Mouse (Mus musculus) liver, embryonic 16.5 days (tissue): ENCODE measurements at regions not wholly inside any gene's neighbourhood (a gene's known extent, or its start where the extent isn't known, plus 50 kb on each side); places are given as distances from the start of the nearest gene placed in this dataset.
"Not testable (repeated sequence)": the region's sequence is repeated elsewhere in the genome, so short reads cannot be mapped to it uniquely, and the experiment has no call there.

Experiments
- ATAC-seq: fragments of 200-750 bp; cut with Nextera tagmentation; 2 replicates; pipeline ENCODE4 v1.8.0; 2017; ENCODE audit warnings: low read depth, mild to moderate bottlenecking, moderate number of reproducible peaks, moderate library complexity
- H3K27ac ChIP-seq: fragments of 300-500 bp; sonication (generic); 2 replicates; pipeline ENCODE4 v1.5.1; 2014; ENCODE audit warnings: mild to moderate bottlenecking, low read length
- H3K27me3 ChIP-seq: fragments of 300-500 bp; sonication (generic); 2 replicates; pipeline ENCODE4 v1.6.1; 2014; ENCODE audit warnings: low read depth, low read length, mixed read lengths; ENCODE audit not compliant: control insufficient read depth, insufficient read depth
- H3K36me3 ChIP-seq: fragments of 300-500 bp; sonication (generic); 2 replicates; pipeline ENCODE4 v1.6.1; 2014; ENCODE audit warnings: mild to moderate bottlenecking; ENCODE audit not compliant: control insufficient read depth, insufficient read depth
- H3K4me1 ChIP-seq: fragments of 300-500 bp; sonication (generic); 2 replicates; pipeline ENCODE4 v1.6.1; 2014; ENCODE audit warnings: low read depth, low read length, mixed read lengths; ENCODE audit not compliant: control insufficient read depth
- H3K4me2 ChIP-seq: fragments of 300-500 bp; sonication (generic); 2 replicates; pipeline ENCODE4 v1.6.1; 2014; ENCODE audit warnings: low read depth, low read length, mixed read lengths
- H3K4me3 ChIP-seq: fragments of 300-500 bp; sonication (generic); 2 replicates; pipeline ENCODE4 v1.5.1; 2014; ENCODE audit warnings: low read depth, mild to moderate bottlenecking, low read length
- H3K9ac ChIP-seq: fragments of 300-500 bp; sonication (generic); 2 replicates; pipeline ENCODE4 v1.6.1; 2014; ENCODE audit warnings: low read depth, low read length
- H3K9me3 ChIP-seq: fragments of 300-500 bp; sonication (generic); replicated peaks from 2 replicates; pipeline ENCODE4 v1.6.1; 2016; ENCODE audit warnings: low read length; ENCODE audit not compliant: control insufficient read depth
- WGBS: fragments of 180-500 bp; shearing (Covaris S2); extraction: QIAGEN DNeasy Blood & Tissue Kit; methylation state at CpG from one replicate; pipeline ENCODE4 v1.1.7; 2014; ENCODE audit not compliant: insufficient replicate concordance; 5-methylcytosine and 5-hydroxymethylcytosine counted together

DNA sequence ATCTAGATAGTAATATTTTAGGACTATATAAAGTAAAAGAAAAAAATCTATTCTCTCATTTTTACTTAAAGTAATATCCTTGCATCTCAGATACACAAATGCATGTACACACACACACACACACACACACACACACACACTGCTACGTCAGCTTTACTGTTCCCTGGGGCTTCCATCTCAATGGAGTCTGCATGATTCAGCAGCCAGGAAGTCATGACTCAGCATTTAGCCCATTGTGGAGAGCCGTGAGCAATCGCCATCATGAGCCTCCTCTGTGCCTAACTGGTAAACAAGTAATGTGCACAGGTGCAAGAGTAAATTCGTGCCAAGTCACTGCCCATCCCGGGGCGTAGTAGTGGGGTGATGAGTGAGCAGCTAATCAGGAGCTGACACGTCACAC is 120.3 kb upstream of the Rgma start:
- H3K4me2 ChIP-seq, H3K4me1 ChIP-seq, H3K27me3 ChIP-seq, ATAC-seq, H3K9me3 ChIP-seq, H3K4me3 ChIP-seq, H3K27ac ChIP-seq, H3K9ac ChIP-seq, H3K36me3 ChIP-seq: not testable (repeated sequence)
- 48% methylated on average over 6 of the region's 7 CpGs for WGBS

DNA sequence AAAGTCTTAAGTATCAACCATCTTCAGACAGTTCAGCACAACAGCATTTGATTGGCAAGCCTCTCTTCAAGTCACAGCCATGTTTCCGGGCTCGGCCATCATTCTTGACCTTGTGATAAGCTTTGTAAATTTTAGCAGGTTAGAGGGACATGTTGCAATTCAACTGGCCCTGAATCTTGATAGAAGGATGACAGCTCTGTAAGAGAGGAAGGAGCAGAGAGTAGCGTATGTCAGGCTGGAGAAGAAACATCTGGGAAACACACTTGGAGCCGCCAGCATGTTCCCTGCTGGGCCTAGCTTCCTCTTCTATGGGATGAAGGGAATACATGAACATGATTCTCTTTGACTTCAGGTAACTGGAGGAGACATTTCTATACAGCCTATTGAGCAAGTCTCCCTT is 115.2 kb upstream of the Rgma start:
- no peak overlapping the region for H3K4me2 ChIP-seq
- no peaks in the 10 kb centered on the region for H3K4me1 ChIP-seq
- no peak for ATAC-seq
- H3K4me3 ChIP-seq: no peak overlapping the region
- H3K9me3 ChIP-seq: no peaks in the 10 kb centered on the region
- H3K9ac ChIP-seq: no peak overlapping the region
- WGBS: 71% methylated on average over 4 of the region's 4 CpGs
- no peaks in the 10 kb centered on the region for H3K27me3 ChIP-seq
- H3K36me3 ChIP-seq: no peaks in the 10 kb centered on the region
- no peak overlapping the region for H3K27ac ChIP-seq

DNA sequence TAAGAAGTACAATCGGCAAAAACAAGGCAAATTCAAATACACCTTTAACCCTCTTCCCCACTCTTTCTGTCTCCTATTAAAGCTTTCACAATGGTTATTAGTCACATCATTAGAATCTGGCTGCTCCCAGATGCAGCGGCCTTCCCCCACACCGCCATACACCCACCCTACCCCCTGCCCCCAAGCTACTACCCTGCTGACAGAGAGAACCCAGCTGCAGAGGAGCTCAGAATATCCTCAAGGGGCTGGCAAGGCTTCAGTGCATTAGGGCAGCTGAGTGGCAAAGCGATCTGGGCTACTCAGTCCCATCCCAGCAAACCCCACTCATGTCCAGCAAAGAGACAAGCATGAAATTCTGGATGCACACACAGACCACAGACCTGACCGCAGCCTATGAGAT is 113.6 kb upstream of the Rgma start:
- no peak overlapping the region for H3K4me2 ChIP-seq
- H3K4me3 ChIP-seq: no peak overlapping the region
- no peak overlapping the region for H3K9ac ChIP-seq
- H3K4me1 ChIP-seq: no peaks in the 10 kb centered on the region
- H3K36me3 ChIP-seq: no peaks in the 10 kb centered on the region
- H3K27me3 ChIP-seq: no peaks in the 10 kb centered on the region
- 69% methylated on average over 5 of the region's 5 CpGs for WGBS
- H3K9me3 ChIP-seq: no peaks in the 10 kb centered on the region
- H3K27ac ChIP-seq: no peak overlapping the region
- ATAC-seq: no peak

DNA sequence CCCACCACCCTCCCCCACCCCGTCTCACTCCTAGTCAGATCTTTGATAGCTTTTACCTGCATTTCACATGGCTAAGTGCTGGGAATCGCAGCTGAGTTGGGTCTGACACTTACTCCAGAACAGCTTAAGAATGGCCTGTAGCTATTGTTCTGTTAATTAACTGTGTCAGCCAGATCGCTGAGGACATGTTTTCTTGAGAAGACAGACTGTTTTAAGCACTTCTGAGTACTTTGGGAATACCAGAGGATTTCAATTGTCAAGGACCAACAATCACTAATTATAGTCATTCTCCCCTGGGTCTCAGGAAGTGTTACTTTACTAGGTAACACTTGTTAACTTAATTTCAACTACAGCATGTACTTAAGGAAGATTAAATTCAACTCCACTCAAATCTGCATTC is 112.8 kb upstream of the Rgma start:
- no peak overlapping the region for H3K4me2 ChIP-seq
- ATAC-seq: no peak
- H3K4me3 ChIP-seq: no peak overlapping the region
- H3K27me3 ChIP-seq: no peaks in the 10 kb centered on the region
- no peaks in the 10 kb centered on the region for H3K4me1 ChIP-seq
- no peak overlapping the region for H3K9ac ChIP-seq
- H3K36me3 ChIP-seq: no peaks in the 10 kb centered on the region
- H3K27ac ChIP-seq: no peak overlapping the region
- 36% methylated on average over 3 of the region's 3 CpGs for WGBS
- H3K9me3 ChIP-seq: no peaks in the 10 kb centered on the region

DNA sequence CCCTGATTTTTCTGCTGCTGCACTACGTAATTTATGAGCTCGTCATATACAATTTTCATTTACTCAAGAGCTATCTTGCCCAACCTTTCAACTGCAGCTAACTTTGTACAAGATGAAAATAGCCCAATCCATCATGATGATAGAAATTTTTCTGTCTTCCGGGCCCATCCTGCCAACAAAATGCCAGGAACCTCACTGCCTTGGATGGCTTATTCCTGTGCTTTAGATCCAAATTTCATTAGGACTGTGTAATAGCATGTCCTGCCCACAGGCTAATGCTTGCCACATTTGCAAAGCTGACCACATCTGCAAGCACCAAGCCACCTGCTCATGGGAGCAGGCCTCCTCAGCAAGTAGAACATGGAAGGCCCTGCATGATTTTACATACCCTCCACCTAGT is 105.7 kb upstream of the Rgma start:
- no peaks in the 10 kb centered on the region for H3K27me3 ChIP-seq
- no peak overlapping the region for H3K9ac ChIP-seq
- H3K27ac ChIP-seq: no peak overlapping the region
- WGBS: 66% methylated on average over 3 of the region's 3 CpGs
- H3K4me1 ChIP-seq: no peaks in the 10 kb centered on the region
- no peaks in the 10 kb centered on the region for H3K9me3 ChIP-seq
- no peaks in the 10 kb centered on the region for H3K36me3 ChIP-seq
- H3K4me2 ChIP-seq: no peak overlapping the region
- no peak for ATAC-seq
- H3K4me3 ChIP-seq: no peak overlapping the region

DNA sequence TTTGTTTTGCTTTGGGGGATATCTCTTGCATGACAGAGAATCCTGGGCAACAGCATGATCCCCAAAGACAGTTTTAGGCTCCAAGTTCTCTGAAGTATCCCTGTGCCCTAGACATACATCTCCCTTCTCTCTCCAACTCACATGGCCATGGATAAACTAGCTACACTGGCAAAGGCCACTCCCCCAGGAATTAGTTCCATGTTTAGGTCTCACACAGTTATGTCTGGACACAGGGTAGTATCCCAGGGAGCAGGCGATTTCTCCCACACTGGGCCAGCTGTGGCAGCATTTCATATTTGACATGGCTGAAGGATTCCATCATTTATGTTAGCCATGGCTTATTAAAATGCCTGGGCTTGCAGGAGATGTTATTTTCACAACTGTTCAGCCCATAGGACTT is 102.5 kb upstream of the Rgma start:
- no peaks in the 10 kb centered on the region for H3K4me1 ChIP-seq
- H3K36me3 ChIP-seq: no peaks in the 10 kb centered on the region
- H3K9ac ChIP-seq: no peak overlapping the region
- no peak overlapping the region for H3K27ac ChIP-seq
- no peak overlapping the region for H3K4me2 ChIP-seq
- H3K9me3 ChIP-seq: no peaks in the 10 kb centered on the region
- no peaks in the 10 kb centered on the region for H3K27me3 ChIP-seq
- WGBS: 53% methylated on average over 1 of the region's 1 CpGs
- no peak for ATAC-seq
- no peak overlapping the region for H3K4me3 ChIP-seq

DNA sequence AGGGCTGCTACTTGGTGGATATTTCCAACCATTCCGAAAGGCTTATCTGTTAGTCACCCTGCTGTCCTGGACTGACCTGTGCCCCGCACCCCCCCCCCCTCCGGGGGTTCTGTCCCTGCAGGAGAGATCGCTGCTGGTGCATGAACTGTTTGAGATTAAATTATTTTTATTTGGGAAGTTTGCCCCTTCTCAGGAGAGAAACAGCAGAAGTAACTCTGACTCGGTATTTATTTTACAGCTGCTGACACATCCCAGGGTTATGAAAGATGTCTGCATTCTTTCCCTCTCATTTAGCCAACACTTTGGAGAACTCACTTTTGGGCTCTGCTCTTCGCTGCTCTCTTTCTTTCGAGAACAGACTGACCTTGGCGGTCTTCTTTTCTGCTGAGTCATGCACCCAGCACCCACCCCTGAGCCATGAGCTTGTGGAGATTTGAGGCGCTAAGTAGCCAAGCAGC is 99.5 kb upstream of the Rgma start:
- no peak for ATAC-seq
- Histone ChIP-seq H3K4me2 (no peak overlapping the region), H3K4me1 (no peaks in the 10 kb centered on the region), H3K9me3 (no peaks in the 10 kb centered on the region), H3K27me3 (no peaks in the 10 kb centered on the region), H3K4me3 (no peak overlapping the region), H3K9ac (no peak overlapping the region), H3K36me3 (no peaks in the 10 kb centered on the region), H3K27ac (no peak overlapping the region)
- 79% methylated on average over 9 of the region's 9 CpGs for WGBS

DNA sequence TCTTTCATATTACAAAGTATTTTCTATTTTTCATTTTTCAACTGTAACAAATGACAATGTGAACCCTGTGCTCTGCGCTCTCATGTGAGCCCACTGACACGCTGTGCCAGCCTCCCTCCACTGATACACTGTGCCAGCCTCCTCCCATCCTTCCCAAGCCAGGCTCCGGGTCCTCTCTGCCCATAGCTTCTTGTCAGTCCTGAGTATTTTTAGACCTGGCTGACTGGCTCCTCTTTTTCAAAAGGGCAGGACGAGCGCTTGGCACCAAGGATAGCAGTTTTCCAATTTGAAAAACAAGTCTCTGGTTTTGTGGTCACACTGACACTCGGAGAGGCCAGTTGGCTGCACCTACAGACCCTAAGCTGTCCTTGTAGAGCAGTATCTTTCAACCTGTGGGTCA is 96.7 kb upstream of the Rgma start:
- no peak for ATAC-seq
- Histone ChIP-seq H3K4me1 (no peaks in the 10 kb centered on the region), H3K9ac (no peak overlapping the region), H3K4me3 (no peak overlapping the region), H3K4me2 (no peak overlapping the region), H3K36me3 (no peaks in the 10 kb centered on the region), H3K27me3 (no peaks in the 10 kb centered on the region), H3K27ac (no peak overlapping the region), H3K9me3 (no peaks in the 10 kb centered on the region)
- WGBS: 56% methylated on average over 6 of the region's 6 CpGs

DNA sequence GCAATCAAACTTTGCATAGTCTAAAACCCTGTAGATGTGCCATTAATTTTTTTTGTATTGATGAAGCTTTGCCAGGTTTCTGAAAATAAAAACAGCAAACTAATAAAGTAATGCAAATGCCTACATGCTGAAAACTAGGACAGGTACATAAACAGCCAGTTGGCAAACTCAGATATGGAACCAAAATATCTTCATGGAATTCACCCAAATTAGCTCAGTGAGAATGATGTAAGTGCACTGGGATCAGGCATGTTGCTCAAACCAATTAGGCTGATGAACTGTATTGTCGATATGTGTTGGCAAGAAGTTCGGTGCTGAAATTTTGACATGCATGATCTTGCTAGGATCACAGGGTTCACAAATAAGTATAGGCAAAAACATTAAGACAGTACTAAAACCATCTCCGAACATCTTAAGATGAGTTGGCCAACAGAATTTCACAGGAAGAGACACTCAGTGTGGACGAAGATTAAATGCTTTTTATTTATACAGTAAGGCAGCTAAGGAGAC is 95.3 kb upstream of the Rgma start:
- H3K4me1 ChIP-seq: no peaks in the 10 kb centered on the region
- no peak for ATAC-seq
- WGBS: 61% methylated on average over 4 of the region's 4 CpGs
- H3K27me3 ChIP-seq: no peaks in the 10 kb centered on the region
- H3K36me3 ChIP-seq: no peaks in the 10 kb centered on the region
- H3K27ac ChIP-seq: no peak overlapping the region
- H3K4me3 ChIP-seq: no peak overlapping the region
- no peaks in the 10 kb centered on the region for H3K9me3 ChIP-seq
- no peak overlapping the region for H3K9ac ChIP-seq
- no peak overlapping the region for H3K4me2 ChIP-seq

DNA sequence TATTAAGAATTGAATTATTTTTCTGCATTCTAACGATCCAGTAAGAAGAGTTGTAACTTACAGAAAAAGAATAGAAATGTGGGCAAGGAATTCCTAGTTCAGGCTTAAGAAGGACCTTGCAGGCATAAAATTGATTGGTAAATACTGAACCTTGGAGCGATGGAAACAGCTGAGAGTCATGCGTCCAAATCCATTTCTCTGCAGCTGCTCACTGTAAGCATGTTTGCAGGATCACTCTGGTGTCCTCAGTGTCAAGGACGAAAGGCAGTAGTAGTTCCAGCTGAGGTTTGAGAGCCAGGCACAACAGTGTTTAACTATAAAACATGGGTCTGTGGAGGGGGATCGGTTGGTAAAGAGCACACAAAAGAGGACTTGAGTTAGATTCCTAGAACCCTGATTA is 89.1 kb upstream of the Rgma start:
- 56% methylated on average over 5 of the region's 5 CpGs for WGBS
- no peaks in the 10 kb centered on the region for H3K27me3 ChIP-seq
- ATAC-seq: no peak
- H3K27ac ChIP-seq: no peak overlapping the region
- H3K9ac ChIP-seq: no peak overlapping the region
- H3K4me1 ChIP-seq: no peaks in the 10 kb centered on the region
- no peaks in the 10 kb centered on the region for H3K9me3 ChIP-seq
- H3K4me3 ChIP-seq: no peak overlapping the region
- H3K4me2 ChIP-seq: no peak overlapping the region
- no peaks in the 10 kb centered on the region for H3K36me3 ChIP-seq
